Mouse (Mus musculus): Measurements from ENCODE around the gene Cdk14.

DNA sequence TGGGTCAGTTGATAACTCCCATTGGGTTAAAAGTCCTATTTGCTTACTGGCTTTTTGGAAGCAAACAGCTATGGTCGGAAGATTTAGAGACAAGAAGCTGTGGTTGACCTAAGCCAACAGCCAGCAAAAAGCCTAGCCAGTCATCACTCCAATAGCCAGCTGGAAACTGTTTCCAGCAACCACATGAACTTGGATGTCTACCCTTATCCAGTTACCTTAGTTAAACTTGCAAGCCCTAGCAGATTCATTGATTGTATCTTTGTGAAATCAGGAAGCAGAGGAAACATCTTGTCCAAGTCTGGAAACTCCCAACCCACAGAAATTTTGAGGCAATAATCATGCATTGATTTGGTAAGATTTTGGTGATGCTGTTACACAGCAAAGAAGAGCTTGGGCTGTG is 458.5 kb downstream of the Cdk14 start:
- TF ChIP-seq MYOG (IDR thresholded peaks at IDR 0.05; ENCODE audit: control insufficient read depth in 1 of 3, insufficient read depth in 1 of 3, insufficient read length in 2 of 3, low read depth in 2 of 3) (no peak), POLR2A (IDR thresholded peaks at IDR 0.05; ENCODE audit: insufficient read length, low read depth) (no peak), MYOD1 (IDR thresholded peaks at IDR 0.05; ENCODE audit: control insufficient read depth in 1 of 3, insufficient read length in 2 of 3, low read depth in 2 of 3) (no peak), POLR2AphosphoS2 (IDR thresholded peaks at IDR 0.05; ENCODE audit: insufficient read length, low read depth) (no peak), MAX (IDR thresholded peaks at IDR 0.05; ENCODE audit: low read depth) (no peak), E2F4 (IDR thresholded peaks at IDR 0.05; ENCODE audit: insufficient read depth) (no peak), REST (IDR thresholded peaks at IDR 0.05; ENCODE audit: insufficient read depth, insufficient read length) (no peak), TCF12 (IDR thresholded peaks at IDR 0.05; ENCODE audit: insufficient read depth, poor library complexity, severe bottlenecking) (no peak)
